Mouse (Mus musculus) liver, postnatal 0 days (tissue): ENCODE results near the gene Lsr.

Experiments
- CTCF ChIP-seq: sonication (generic); IDR thresholded peaks from 2 replicates; pipeline ENCODE4 v1.5.1; 2016; ENCODE audit warnings: antibody characterized with exemption, low read depth
- EP300 ChIP-seq: IDR thresholded peaks from 2 replicates; pipeline ENCODE4 v1.6.1; 2016; ENCODE audit warnings: antibody characterized with exemption, low read depth, mild to moderate bottlenecking

- TF ChIP-seq EP300 = no peak; the same call in 1 of the 2 replicates
- TF ChIP-seq CTCF = peak; percentile 90
Measured at GRCm38 (mm10) chr7:30973501-30974289, 431 bp upstream of the Lsr start, which contains the start of gene Fam187b.
